Mouse (Mus musculus): Measurements from ENCODE around the gene Vgll4. TPM values are rescaled to one million over a fixed set of nuclear protein-coding genes. Genes with fewer than 3 reads are reported as not detected.
A peak's percentile ranks its signal among the peaks of the same experiment; 100 is the strongest.

Gene Vgll4
- polyA plus RNA-seq, 2 experiments, result 70.1 to 103 TPM

GRCm38 (mm10) chr6:114930646-114931045 is 39.1 kb downstream of the Vgll4 start:
- DNase-seq (ENCODE audit: low spot score) (no peak), ATAC-seq (ENCODE audit: low FRiP score, low read depth) (no peak)
- H3K9ac ChIP-seq (ENCODE audit: low read depth, low read length, severe bottlenecking), result 0 out of 2 replicates have a peak overlapping the region, but pooled peaks have one; percentile 9
- no peaks in the 10 kb centered on the region for H3K9me3 ChIP-seq (ENCODE audit: control insufficient read depth, low read length)
- 0 out of 2 replicates have a peak overlapping the region, but pooled peaks have one; percentile 41 for H3K4me2 ChIP-seq (replicated peaks; ENCODE audit: low read depth, low read length, severe bottlenecking)
- H3K4me3 ChIP-seq (replicated peaks; ENCODE audit: low read length), result no peak overlapping the region
- no peaks in the 10 kb centered on the region for H3K36me3 ChIP-seq (ENCODE audit: control insufficient read depth, insufficient read depth, low read length)
- 82% methylated on average over 8 of the region's 8 CpGs for WGBS
- peaks cover 33% of the 10 kb centered on the region for H3K4me1 ChIP-seq (ENCODE audit: control insufficient read depth, insufficient read depth, low read length)
- no peak overlapping the region for H3K27ac ChIP-seq (replicated peaks; ENCODE audit: low read depth, low read length)
- no peak for TF ChIP-seq POLR2A (IDR thresholded peaks at IDR 0.05; ENCODE audit: borderline replicate concordance, extremely low read depth, insufficient read depth, insufficient read length)
- H3K27me3 ChIP-seq (ENCODE audit: control insufficient read depth, insufficient read depth, low read length), result no peaks in the 10 kb centered on the region

- 18% methylated on average over 11 of the region's 11 CpGs for WGBS
- H3K9me3 ChIP-seq (ENCODE audit: control insufficient read depth, low read length), result no peaks in the 10 kb centered on the region
- 0 out of 2 replicates have a peak overlapping the region, but pooled peaks have one; percentile 6 for H3K4me2 ChIP-seq (replicated peaks; ENCODE audit: low read depth, low read length, severe bottlenecking)
- no peak for DNase-seq (ENCODE audit: low spot score)
- no peak for ATAC-seq (ENCODE audit: low FRiP score, low read depth)
- no peaks in the 10 kb centered on the region for H3K27me3 ChIP-seq (ENCODE audit: control insufficient read depth, insufficient read depth, low read length)
- no peak overlapping the region for H3K9ac ChIP-seq (ENCODE audit: low read depth, low read length, severe bottlenecking)
- H3K4me3 ChIP-seq (replicated peaks; ENCODE audit: low read length), result no peak overlapping the region
- peaks cover 33% of the 10 kb centered on the region for H3K4me1 ChIP-seq (ENCODE audit: control insufficient read depth, insufficient read depth, low read length)
- H3K36me3 ChIP-seq (ENCODE audit: control insufficient read depth, insufficient read depth, low read length), result no peaks in the 10 kb centered on the region
- no peak overlapping the region for H3K27ac ChIP-seq (replicated peaks; ENCODE audit: low read depth, low read length)
- TF ChIP-seq POLR2A (IDR thresholded peaks at IDR 0.05; ENCODE audit: borderline replicate concordance, extremely low read depth, insufficient read depth, insufficient read length), result no peak
Observed at GRCm38 (mm10) chr6:114930038-114930591, 39.7 kb downstream of the Vgll4 start.

DNA sequence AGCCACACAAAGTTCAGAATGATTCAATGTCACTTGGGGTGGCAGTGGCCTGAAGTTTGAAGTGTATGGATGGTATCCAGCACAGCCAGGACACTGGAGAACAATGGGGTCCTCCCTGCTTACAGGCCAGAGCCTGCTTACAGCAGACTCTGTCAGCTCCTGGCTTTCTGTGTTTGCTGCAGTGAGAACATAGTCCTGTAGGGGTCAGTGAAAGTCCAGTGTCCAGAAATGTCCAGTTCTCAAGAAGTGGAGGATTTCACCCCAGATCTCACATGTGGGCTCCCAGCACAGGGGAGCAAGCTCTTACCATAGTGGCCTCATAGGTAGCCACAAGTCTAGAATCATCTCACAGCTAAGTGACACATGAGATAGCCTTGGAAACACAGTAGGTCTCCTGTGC is 40.4 kb downstream of the Vgll4 start:
- no peaks in the 10 kb centered on the region for H3K27me3 ChIP-seq (ENCODE audit: control insufficient read depth, insufficient read depth, low read length)
- no peak overlapping the region for H3K4me3 ChIP-seq (replicated peaks; ENCODE audit: low read length)
- DNase-seq (ENCODE audit: low spot score) (no peak), ATAC-seq (ENCODE audit: low FRiP score, low read depth) (no peak; the same call in 1 of the 2 replicates)
- peaks cover 33% of the 10 kb centered on the region for H3K4me1 ChIP-seq (ENCODE audit: control insufficient read depth, insufficient read depth, low read length)
- no peak for TF ChIP-seq POLR2A (IDR thresholded peaks at IDR 0.05; ENCODE audit: borderline replicate concordance, extremely low read depth, insufficient read depth, insufficient read length)
- H3K4me2 ChIP-seq (replicated peaks; ENCODE audit: low read depth, low read length, severe bottlenecking), result no peak overlapping the region
- no peak overlapping the region for H3K9ac ChIP-seq (ENCODE audit: low read depth, low read length, severe bottlenecking)
- H3K9me3 ChIP-seq (ENCODE audit: control insufficient read depth, low read length), result no peaks in the 10 kb centered on the region
- no peaks in the 10 kb centered on the region for H3K36me3 ChIP-seq (ENCODE audit: control insufficient read depth, insufficient read depth, low read length)
- H3K27ac ChIP-seq (replicated peaks; ENCODE audit: low read depth, low read length), result no peak overlapping the region

DNA sequence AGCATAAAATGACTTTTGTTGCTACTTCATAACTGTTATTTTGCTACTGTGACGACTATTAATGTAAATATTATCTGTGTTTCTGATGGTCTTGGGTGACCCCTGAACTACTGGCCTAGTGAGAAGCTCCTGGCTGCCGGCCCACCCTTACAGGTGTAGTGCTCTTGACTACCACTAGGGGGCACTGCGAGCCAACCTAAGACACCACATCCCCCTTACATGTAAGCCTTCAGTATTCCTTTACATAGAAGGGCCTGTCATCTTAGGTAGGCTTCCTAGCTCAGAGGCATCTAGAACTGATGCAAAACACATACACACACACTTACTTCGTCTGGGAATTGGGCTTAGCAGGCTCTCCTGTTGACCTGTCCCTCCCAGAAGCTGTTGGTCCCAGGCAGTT is 41.3 kb downstream of the Vgll4 start:
- H3K4me3 ChIP-seq (replicated peaks; ENCODE audit: low read length), result no peak overlapping the region
- peaks cover 30% of the 10 kb centered on the region for H3K4me1 ChIP-seq (ENCODE audit: control insufficient read depth, insufficient read depth, low read length)
- no peak overlapping the region for H3K4me2 ChIP-seq (replicated peaks; ENCODE audit: low read depth, low read length, severe bottlenecking)
- WGBS, result 8% methylated on average over 4 of the region's 4 CpGs
- peak; percentile 41 for ATAC-seq (ENCODE audit: low FRiP score, low read depth)
- no peak for TF ChIP-seq POLR2A (IDR thresholded peaks at IDR 0.05; ENCODE audit: borderline replicate concordance, extremely low read depth, insufficient read depth, insufficient read length)
- H3K9ac ChIP-seq (ENCODE audit: low read depth, low read length, severe bottlenecking), result no peak overlapping the region
- H3K36me3 ChIP-seq (ENCODE audit: control insufficient read depth, insufficient read depth, low read length), result no peaks in the 10 kb centered on the region
- H3K27me3 ChIP-seq (ENCODE audit: control insufficient read depth, insufficient read depth, low read length), result no peaks in the 10 kb centered on the region
- peak; percentile 58 for DNase-seq (ENCODE audit: low spot score)
- no peak overlapping the region for H3K27ac ChIP-seq (replicated peaks; ENCODE audit: low read depth, low read length)
- no peaks in the 10 kb centered on the region for H3K9me3 ChIP-seq (ENCODE audit: control insufficient read depth, low read length)

- Histone ChIP-seq H3K4me1 (ENCODE audit: control insufficient read depth, insufficient read depth, low read length) (peaks cover 29% of the 10 kb centered on the region), H3K27me3 (ENCODE audit: control insufficient read depth, insufficient read depth, low read length) (no peaks in the 10 kb centered on the region), H3K9me3 (ENCODE audit: control insufficient read depth, low read length) (no peaks in the 10 kb centered on the region), H3K4me3 (replicated peaks; ENCODE audit: low read length) (no peak overlapping the region), H3K36me3 (ENCODE audit: control insufficient read depth, insufficient read depth, low read length) (no peaks in the 10 kb centered on the region), H3K27ac (replicated peaks; ENCODE audit: low read depth, low read length) (no peak overlapping the region), H3K4me2 (replicated peaks; ENCODE audit: low read depth, low read length, severe bottlenecking) (no peak overlapping the region), H3K9ac (ENCODE audit: low read depth, low read length, severe bottlenecking) (no peak overlapping the region)
- no peak for DNase-seq (ENCODE audit: low spot score)
- WGBS, result 90% methylated on average over 5 of the region's 5 CpGs
- TF ChIP-seq POLR2A (IDR thresholded peaks at IDR 0.05; ENCODE audit: borderline replicate concordance, extremely low read depth, insufficient read depth, insufficient read length), result no peak
- no peak for ATAC-seq (ENCODE audit: low FRiP score, low read depth)
Observed at GRCm38 (mm10) chr6:114927400-114927799, 42.4 kb downstream of the Vgll4 start.

Measured in limb, embryonic 14.5 days (tissue).